Mouse (Mus musculus): ENCODE results near the gene Asah2.

Gene Asah2

DNA sequence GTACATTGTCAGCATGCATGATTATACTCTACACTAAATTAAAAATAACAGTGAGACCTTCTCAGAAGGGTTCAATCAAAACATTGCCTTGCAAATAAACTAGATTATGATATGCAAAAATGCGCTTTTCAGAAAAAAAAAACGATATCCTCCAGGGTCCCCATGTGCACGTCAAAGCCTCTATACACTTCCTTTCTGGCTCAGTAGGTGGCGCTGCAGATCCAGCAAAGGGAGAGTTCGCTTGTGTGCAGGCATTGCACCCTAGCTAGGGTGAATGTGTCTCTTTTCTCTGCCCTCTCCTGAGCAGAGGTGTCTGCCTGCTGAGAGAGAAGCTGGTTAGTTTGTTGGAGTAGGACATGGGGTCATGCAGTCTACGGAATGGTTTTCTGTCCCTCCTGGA is 136.0 kb downstream of the Asah2 start:
- peak; percentile 69 for DNase-seq (ENCODE audit: low spot score)

GRCm38 (mm10) chr19:31971405-31971804 is 136.6 kb downstream of the Asah2 start:
- DNase-seq (ENCODE audit: low spot score) = no peak

DNA sequence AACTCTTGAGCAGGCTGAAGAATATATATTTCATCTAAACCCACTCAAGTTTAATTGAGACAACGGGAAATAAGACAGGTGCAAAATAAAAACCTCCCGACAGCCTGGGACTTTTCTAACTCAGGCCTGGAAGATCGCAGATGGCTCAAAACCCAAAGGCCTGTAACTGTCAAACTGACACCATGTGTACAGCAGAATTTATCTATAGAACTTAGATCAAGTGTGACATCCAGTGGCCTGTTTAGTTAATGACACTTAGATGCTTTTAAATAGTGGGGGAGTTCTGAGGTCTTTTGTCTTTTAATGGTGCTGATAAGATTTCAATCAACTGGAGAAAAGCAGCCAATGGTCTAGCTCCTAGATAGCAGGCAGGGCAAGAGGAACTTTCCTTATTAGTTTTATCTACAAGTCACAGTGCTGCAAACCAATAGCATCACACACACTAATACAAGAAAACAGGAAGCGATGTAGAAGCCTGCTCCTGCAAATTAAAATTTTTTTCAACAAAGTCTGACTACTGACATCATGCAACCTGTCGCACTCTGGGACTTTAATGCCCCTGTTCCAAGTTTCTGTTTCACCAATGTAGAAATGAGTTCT is 140.0 kb downstream of the Asah2 start:
- no peak for DNase-seq (ENCODE audit: low spot score)

GRCm38 (mm10) chr19:31963147-31963546 is 144.9 kb downstream of the Asah2 start:
- no peak for DNase-seq (ENCODE audit: low spot score)

DNA sequence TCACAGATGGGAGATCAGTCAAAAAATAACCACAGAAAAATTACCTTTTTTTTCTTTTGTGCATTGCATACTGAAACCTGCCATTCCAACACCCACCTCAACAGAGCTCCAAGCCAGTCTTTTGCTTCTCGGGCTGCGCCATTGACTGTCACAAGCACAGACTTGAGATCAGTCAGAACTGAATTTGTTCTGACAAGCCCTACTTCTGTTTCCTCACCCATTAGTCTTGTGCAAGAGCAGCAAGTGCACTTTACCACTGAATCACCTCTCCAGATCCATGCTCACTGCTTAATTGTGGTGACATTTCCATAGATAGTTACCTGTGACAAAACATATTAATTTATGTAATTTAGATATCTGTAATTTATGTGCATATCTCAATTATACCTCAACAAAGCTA is 147.6 kb downstream of the Asah2 start:
- no peak for DNase-seq (ENCODE audit: low spot score)

GRCm38 (mm10) chr19:31956359-31956758 is 151.7 kb downstream of the Asah2 start:
- no peak for DNase-seq (ENCODE audit: low spot score)

DNA sequence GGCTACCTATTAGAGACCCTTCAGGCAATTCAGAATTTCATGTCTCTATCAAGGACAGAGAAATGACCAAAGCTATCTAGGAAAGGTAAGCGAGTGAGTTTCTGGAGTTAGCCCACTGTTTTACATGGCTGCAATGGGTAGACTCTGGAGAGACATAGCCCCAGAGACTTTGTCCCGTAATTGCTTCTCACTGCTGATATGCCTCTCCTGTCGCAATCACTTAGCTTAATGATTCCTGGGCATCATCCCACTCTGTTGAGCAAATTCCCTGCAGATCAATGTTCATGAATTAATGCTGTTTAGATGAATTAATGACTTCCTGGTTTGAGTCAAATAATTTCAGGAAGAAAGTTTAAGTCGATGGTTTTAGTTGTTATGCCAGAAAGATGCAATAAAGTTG is 153.3 kb downstream of the Asah2 start:
- no peak for DNase-seq (ENCODE audit: low spot score)

- DNase-seq (ENCODE audit: low spot score) = no peak
Observed at GRCm38 (mm10) chr19:31954267-31954666, 153.7 kb downstream of the Asah2 start.

DNA sequence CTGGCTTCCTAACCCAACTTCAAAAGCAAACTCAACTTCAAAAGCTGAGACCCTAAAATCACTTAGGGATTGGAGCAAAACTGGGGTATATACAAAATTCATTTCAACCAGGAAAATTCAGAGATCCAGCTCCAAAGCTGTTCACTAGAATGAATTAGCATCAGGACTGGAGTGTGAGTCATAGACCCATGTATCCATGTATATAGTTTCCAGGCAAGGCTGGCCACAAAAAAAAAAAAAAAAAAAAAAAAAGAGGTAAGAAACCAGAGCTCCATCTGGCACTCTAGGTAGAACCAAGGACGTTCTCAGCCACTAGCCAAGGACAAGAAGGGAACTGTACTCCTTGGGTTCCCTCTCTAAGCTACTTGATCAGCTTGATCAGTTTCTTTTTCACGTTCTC is 154.2 kb downstream of the Asah2 start:
- no peak for DNase-seq (ENCODE audit: low spot score)

DNA sequence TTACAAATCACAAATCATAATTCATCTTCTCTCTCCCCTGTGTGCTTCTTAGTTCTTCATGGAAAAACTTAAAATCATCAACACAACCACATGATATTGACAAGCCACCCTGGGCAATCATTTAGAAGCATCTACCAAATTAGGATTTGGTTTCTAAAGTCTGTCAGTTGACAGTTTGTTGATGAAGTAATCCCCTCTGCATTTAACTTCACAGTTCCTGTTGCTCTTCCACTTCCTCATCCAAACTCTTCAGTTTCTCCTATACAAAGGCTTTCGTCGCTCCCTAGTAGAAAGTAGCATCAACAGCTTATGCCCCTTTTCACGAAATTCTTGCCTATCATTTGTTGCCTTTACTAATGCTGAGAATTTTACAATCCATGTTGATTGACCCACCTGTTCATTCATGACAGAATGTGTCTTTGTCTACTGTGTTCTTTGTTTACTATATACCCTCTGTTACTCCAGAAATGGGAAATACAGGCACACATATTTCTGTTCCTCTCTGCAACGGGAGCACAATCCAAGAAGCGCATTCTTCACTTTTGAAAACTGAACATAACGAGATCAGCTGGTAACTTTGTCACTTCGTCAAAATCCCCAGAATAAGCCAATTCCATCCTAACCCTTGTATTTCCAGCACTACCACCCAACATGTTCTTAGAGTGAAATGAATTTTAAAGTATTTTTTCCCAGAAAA is 157.1 kb downstream of the Asah2 start:
- DNase-seq (ENCODE audit: low spot score) = no peak

Measured in layer of hippocampus, adult 9-10 months (tissue).